Mouse (Mus musculus): ENCODE measurements around the gene Ubxn2a.

GRCm38 (mm10) chr12:4898024-4898423 lies 9.5 kb downstream of the Ubxn2a start:
- TF ChIP-seq CTCF (IDR thresholded peaks at IDR 0.05; ENCODE audit: insufficient read depth, low read length), result no peak
- no peak for TF ChIP-seq POLR2A (IDR thresholded peaks at IDR 0.05; ENCODE audit: borderline replicate concordance, extremely low read depth, low read depth, low read length)
